Mouse (Mus musculus) liver, embryonic 11.5 days (tissue): ENCODE data around the gene Mybphl. TPM values are rescaled to one million over a fixed set of nuclear protein-coding genes. Genes with fewer than 3 reads are reported as not detected.

Source experiments
- ATAC-seq: fragments of 200-750 bp; cut with Nextera tagmentation; replicated peaks from 2 replicates; pipeline ENCODE4 v1.8.0; 2017; ENCODE audit warnings: moderate number of reproducible peaks, mild to moderate bottlenecking, moderate TSS enrichment, moderate library complexity; ENCODE audit not compliant: low FRiP score
- DNase-seq: peaks from one replicate; pipeline ENCODE4 v3.0.0-alpha.2; 2017; ENCODE audit warnings: low spot score
- H3K27ac ChIP-seq: fragments of 300-500 bp; sonication (generic); 2 replicates; pipeline ENCODE4 v1.5.1; 2014; ENCODE audit warnings: mild to moderate bottlenecking, low read depth, low read length, control low read depth
- H3K27me3 ChIP-seq: fragments of 300-500 bp; sonication (generic); replicated peaks from 2 replicates; pipeline ENCODE4 v1.6.1; 2014; ENCODE audit warnings: low read length, mixed read lengths; ENCODE audit not compliant: control insufficient read depth, insufficient read depth
- H3K36me3 ChIP-seq: fragments of 300-500 bp; sonication (generic); 2 replicates; pipeline ENCODE4 v1.6.1; 2014; ENCODE audit warnings: mild to moderate bottlenecking, low read length, moderate library complexity, mixed read lengths; ENCODE audit not compliant: control insufficient read depth, insufficient read depth
- H3K4me1 ChIP-seq: fragments of 300-500 bp; sonication (generic); replicated peaks from 2 replicates; pipeline ENCODE4 v1.6.1; 2014; ENCODE audit warnings: low read length, mixed read lengths; ENCODE audit not compliant: control insufficient read depth, insufficient read depth
- H3K4me2 ChIP-seq: fragments of 300-500 bp; sonication (generic); 2 replicates; pipeline ENCODE4 v1.6.1; 2014; ENCODE audit warnings: mild to moderate bottlenecking, control low read depth, moderate library complexity
- H3K4me3 ChIP-seq: fragments of 300-500 bp; sonication (generic); 2 replicates; pipeline ENCODE4 v1.5.1; 2014; ENCODE audit warnings: low read depth, low read length, control low read depth
- H3K9ac ChIP-seq: fragments of 300-500 bp; sonication (generic); 2 replicates; pipeline ENCODE4 v1.6.1; 2014; ENCODE audit warnings: low read depth, low read length, control low read depth
- H3K9me3 ChIP-seq: fragments of 300-500 bp; sonication (generic); 2 replicates; pipeline ENCODE4 v1.6.1; 2016; ENCODE audit warnings: low read length, inconsistent platforms, mixed read lengths; ENCODE audit not compliant: control insufficient read depth
- WGBS: fragments of 180-500 bp; shearing (Covaris S2); extraction: QIAGEN DNeasy Blood & Tissue Kit; methylation state at CpG from one replicate; pipeline ENCODE4 v1.1.7; 2014; 5-methylcytosine and 5-hydroxymethylcytosine counted together
- polyA plus RNA-seq: library from polyadenylated mRNA; unstranded; fragments of >200 nt; fragmentation: Nextera tagmentation; extraction: Ambion mirVana; gene quantifications from 2 replicates; pipeline ENCODE4 v1.2.1, GENCODE M21; 2014

The Mybphl gene
- polyA plus RNA-seq, 1 experiment from 2014 or later = 1.2 TPM

- Histone ChIP-seq H3K4me1 (peaks cover 8% of the 10 kb centered on the region; the same call in 1 of the 2 replicates), H3K9me3 (no peaks in the 10 kb centered on the region), H3K4me2 (no peak overlapping the region), H3K4me3 (no peak overlapping the region), H3K9ac (no peak overlapping the region), H3K27me3 (no peaks in the 10 kb centered on the region), H3K36me3 (peaks cover 7% of the 10 kb centered on the region; the same call in 1 of the 2 replicates), H3K27ac (no peak overlapping the region)
- ATAC-seq (no peak), DNase-seq (no peak)
- 84% methylated on average over 6 of the region's 6 CpGs for WGBS
Observed at GRCm38 (mm10) chr3:108358445-108358844, 6.3 kb upstream of the Mybphl start.

GRCm38 (mm10) chr3:108360894-108361293 is 3.8 kb upstream of the Mybphl start:
- no peaks in the 10 kb centered on the region for H3K27me3 ChIP-seq
- DNase-seq = peak; percentile 40
- no peaks in the 10 kb centered on the region for H3K9me3 ChIP-seq
- peaks cover 4% of the 10 kb centered on the region; the same call in 1 of the 2 replicates for H3K36me3 ChIP-seq
- H3K4me3 ChIP-seq = no peak overlapping the region
- no peak for ATAC-seq
- WGBS = 25% methylated on average over 7 of the region's 7 CpGs
- H3K27ac ChIP-seq = no peak overlapping the region
- H3K4me1 ChIP-seq = peaks cover 16% of the 10 kb centered on the region; the same call in 1 of the 2 replicates
- H3K4me2 ChIP-seq = no peak overlapping the region
- no peak overlapping the region for H3K9ac ChIP-seq

GRCm38 (mm10) chr3:108363626-108364025 is 1.1 kb upstream of the Mybphl start:
- Histone ChIP-seq H3K27ac (no peak overlapping the region), H3K4me3 (no peak overlapping the region), H3K27me3 (no peaks in the 10 kb centered on the region), H3K4me2 (no peak overlapping the region), H3K9me3 (no peaks in the 10 kb centered on the region), H3K36me3 (no peaks in the 10 kb centered on the region), H3K9ac (no peak overlapping the region), H3K4me1 (peaks cover 21% of the 10 kb centered on the region)
- DNase-seq (no peak), ATAC-seq (no peak)
- 50% methylated on average over 3 of the region's 3 CpGs for WGBS

GRCm38 (mm10) chr3:108367173-108367572 is 2.5 kb downstream of the Mybphl start:
- peaks cover 15% of the 10 kb centered on the region for H3K4me1 ChIP-seq
- H3K9ac ChIP-seq = no peak overlapping the region
- 57% methylated on average over 9 of the region's 9 CpGs for WGBS
- H3K9me3 ChIP-seq = no peaks in the 10 kb centered on the region
- 0 out of 2 replicates have a peak overlapping the region, but pooled peaks have one; percentile 14 for H3K4me2 ChIP-seq
- ATAC-seq = no peak
- no peak for DNase-seq
- H3K27ac ChIP-seq = no peak overlapping the region
- no peak overlapping the region for H3K4me3 ChIP-seq
- H3K36me3 ChIP-seq = no peaks in the 10 kb centered on the region
- H3K27me3 ChIP-seq = no peaks in the 10 kb centered on the region

GRCm38 (mm10) chr3:108367828-108368227 is 3.1 kb downstream of the Mybphl start:
- DNase-seq = no peak
- ATAC-seq = no peak
- Histone ChIP-seq H3K9ac (no peak overlapping the region), H3K27me3 (no peaks in the 10 kb centered on the region), H3K4me3 (no peak overlapping the region), H3K4me1 (peaks cover 17% of the 10 kb centered on the region), H3K4me2 (no peak overlapping the region), H3K27ac (no peak overlapping the region), H3K36me3 (no peaks in the 10 kb centered on the region), H3K9me3 (no peaks in the 10 kb centered on the region)
- WGBS = 71% methylated on average over 3 of the region's 3 CpGs

- H3K27ac ChIP-seq = no peak overlapping the region
Observed at GRCm38 (mm10) chr3:108368721-108369120, 4.0 kb downstream of the Mybphl start.

GRCm38 (mm10) chr3:108372274-108372673 is 7.6 kb downstream of the Mybphl start:
- no peak overlapping the region for H3K9ac ChIP-seq
- H3K36me3 ChIP-seq = no peaks in the 10 kb centered on the region
- H3K4me2 ChIP-seq = no peak overlapping the region
- DNase-seq (no peak), ATAC-seq (no peak)
- H3K9me3 ChIP-seq = no peaks in the 10 kb centered on the region
- 57% methylated on average over 3 of the region's 3 CpGs for WGBS
- no peak overlapping the region for H3K4me3 ChIP-seq
- H3K27ac ChIP-seq = no peak overlapping the region
- no peaks in the 10 kb centered on the region for H3K27me3 ChIP-seq
- peaks cover 11% of the 10 kb centered on the region; the same call in 1 of the 2 replicates for H3K4me1 ChIP-seq

More at GRCm38 (mm10) chr3:108368721-108369120, 4.0 kb downstream of the Mybphl start:
- Histone ChIP-seq H3K36me3 (no peaks in the 10 kb centered on the region), H3K9ac (no peak overlapping the region), H3K4me3 (no peak overlapping the region), H3K4me2 (no peak overlapping the region), H3K4me1 (peaks cover 20% of the 10 kb centered on the region), H3K27me3 (no peaks in the 10 kb centered on the region), H3K9me3 (no peaks in the 10 kb centered on the region)
- ATAC-seq = no peak
- WGBS = 66% methylated on average over 5 of the region's 5 CpGs
- DNase-seq = no peak

- WGBS = 53% methylated on average over 3 of the region's 3 CpGs
- peaks cover 11% of the 10 kb centered on the region; the same call in 1 of the 2 replicates for H3K4me1 ChIP-seq
- DNase-seq (no peak), ATAC-seq (no peak)
- no peak overlapping the region for H3K4me2 ChIP-seq
- H3K27ac ChIP-seq = no peak overlapping the region
- no peaks in the 10 kb centered on the region for H3K27me3 ChIP-seq
- no peaks in the 10 kb centered on the region for H3K9me3 ChIP-seq
- H3K4me3 ChIP-seq = no peak overlapping the region
- H3K36me3 ChIP-seq = no peaks in the 10 kb centered on the region
- H3K9ac ChIP-seq = no peak overlapping the region
Observed at GRCm38 (mm10) chr3:108372691-108373090, 8.0 kb downstream of the Mybphl start.

GRCm38 (mm10) chr3:108378875-108379663 is 14.4 kb downstream of the Mybphl start:
- no peaks in the 10 kb centered on the region for H3K27me3 ChIP-seq
- no peak for DNase-seq
- H3K4me2 ChIP-seq = no peak overlapping the region
- H3K4me1 ChIP-seq = peaks cover 17% of the 10 kb centered on the region
- no peak overlapping the region for H3K4me3 ChIP-seq
- H3K27ac ChIP-seq = no peak overlapping the region
- 74% methylated on average over 7 of the region's 7 CpGs for WGBS
- H3K36me3 ChIP-seq = no peaks in the 10 kb centered on the region
- no peaks in the 10 kb centered on the region for H3K9me3 ChIP-seq
- no peak overlapping the region for H3K9ac ChIP-seq
- ATAC-seq = no peak
